Mouse (Mus musculus) thymus, adult 2 months (tissue): ENCODE data around the gene Gm20388. TPM values are rescaled to one million over a fixed set of nuclear protein-coding genes. Genes with fewer than 3 reads are reported as not detected.
A peak's percentile ranks its signal among the peaks of the same experiment; 100 is the strongest.

ENCODE experiments used
- DNase-seq: peaks from one replicate; pipeline ENCODE4 v3.0.0; 2021
- H3K27ac ChIP-seq: fragments of 200-500 bp; 2 replicates; pipeline ENCODE4 v1.5.1; 2012; ENCODE audit warnings: low read length, control low read depth; ENCODE audit not compliant: control insufficient read depth, insufficient read depth
- H3K27me3 ChIP-seq: fragments of 200-500 bp; 2 replicates; pipeline ENCODE4 v1.6.1; 2012; ENCODE audit warnings: mild to moderate bottlenecking, low read length, moderate library complexity, mixed read lengths; ENCODE audit not compliant: control insufficient read depth, insufficient read depth
- H3K36me3 ChIP-seq: fragments of 200-500 bp; 2 replicates; pipeline ENCODE4 v1.6.1; 2012; ENCODE audit warnings: mild to moderate bottlenecking, low read length, moderate library complexity; ENCODE audit not compliant: control insufficient read depth, insufficient read depth
- H3K4me1 ChIP-seq: fragments of 200-500 bp; replicated peaks from 2 replicates; pipeline ENCODE4 v1.6.1; 2012; ENCODE audit warnings: low read length; ENCODE audit not compliant: control insufficient read depth, insufficient read depth
- H3K4me3 ChIP-seq: fragments of 200-500 bp; 2 replicates; pipeline ENCODE4 v1.5.1; 2012; ENCODE audit warnings: mild to moderate bottlenecking, low read length, control low read depth, moderate library complexity; ENCODE audit not compliant: control insufficient read depth, insufficient read depth
- CTCF ChIP-seq: fragments of 200-500 bp; IDR thresholded peaks from 2 replicates; pipeline ENCODE4 v1.5.1; 2012; ENCODE audit warnings: mild to moderate bottlenecking, control low read depth, low read length, moderate library complexity, borderline replicate concordance; ENCODE audit not compliant: control insufficient read depth, poor library complexity, insufficient read depth; ENCODE audit errors: extremely low read depth
- POLR2A ChIP-seq: fragments of 200-500 bp; IDR thresholded peaks from 2 replicates; pipeline ENCODE4 v1.6.1; 2012; ENCODE audit warnings: mild to moderate bottlenecking, low read length, control low read depth, moderate library complexity; ENCODE audit not compliant: control insufficient read depth, poor library complexity, insufficient read depth; ENCODE audit errors: extremely low read depth
- WGBS: fragments of 180-500 bp; shearing (Covaris S2); methylation state at CpG from one replicate; pipeline ENCODE4 v1.1.7; 2018; 5-methylcytosine and 5-hydroxymethylcytosine counted together
- polyA plus RNA-seq: library from polyadenylated mRNA; depleted of rRNA; stranded (reverse); fragments of >200 nt; gene quantifications from 2 replicates; pipeline ENCODE4 v1.2.3, GENCODE M21; 2012

Gm20388 gene
- polyA plus RNA-seq, 1 experiment, result 103 TPM

GRCm38 (mm10) chr8:120506562-120506961, 595.9 kb downstream of the Gm20388 start:
- Histone ChIP-seq H3K36me3 (no peaks in the 10 kb centered on the region), H3K27me3 (no peaks in the 10 kb centered on the region), H3K27ac (peak overlapping the region; percentile 71), H3K4me1 (peaks cover 89% of the 10 kb centered on the region), H3K4me3 (no peak overlapping the region)
- peak; percentile 53 for DNase-seq
- TF ChIP-seq CTCF, result peak; percentile 63; the same call in 1 of the 2 replicates
- TF ChIP-seq POLR2A, result no peak
- WGBS, result 46% methylated on average over 2 of the region's 2 CpGs

GRCm38 (mm10) chr8:120507290-120507689, 596.6 kb downstream of the Gm20388 start:
- Histone ChIP-seq H3K4me1 (peaks cover 89% of the 10 kb centered on the region), H3K4me3 (no peak overlapping the region), H3K36me3 (no peaks in the 10 kb centered on the region), H3K27me3 (no peaks in the 10 kb centered on the region), H3K27ac (no peak overlapping the region)
- TF ChIP-seq POLR2A, result no peak
- TF ChIP-seq CTCF, result no peak
- no peak for DNase-seq
- 94% methylated on average over 9 of the region's 9 CpGs for WGBS

- no peak overlapping the region for H3K27ac ChIP-seq
- peaks cover 93% of the 10 kb centered on the region for H3K4me1 ChIP-seq
- no peaks in the 10 kb centered on the region for H3K27me3 ChIP-seq
- no peak for DNase-seq
- TF ChIP-seq CTCF (no peak), POLR2A (no peak)
- H3K4me3 ChIP-seq, result no peak overlapping the region
- WGBS, result 80% methylated on average over 21 of the region's 21 CpGs
- no peaks in the 10 kb centered on the region for H3K36me3 ChIP-seq
Observed at GRCm38 (mm10) chr8:120509136-120510034, 598.7 kb downstream of the Gm20388 start.

- WGBS, result 12% methylated on average over 6 of the region's 6 CpGs
- H3K36me3 ChIP-seq, result no peaks in the 10 kb centered on the region
- peaks cover 91% of the 10 kb centered on the region for H3K4me1 ChIP-seq
- H3K27me3 ChIP-seq, result no peaks in the 10 kb centered on the region
- no peak for DNase-seq
- no peak overlapping the region for H3K4me3 ChIP-seq
- no peak for TF ChIP-seq CTCF
- H3K27ac ChIP-seq, result no peak overlapping the region
Observed at GRCm38 (mm10) chr8:120510035-120510416, 599.4 kb downstream of the Gm20388 start.

GRCm38 (mm10) chr8:120510863-120511457, 600.3 kb downstream of the Gm20388 start:
- no peak overlapping the region for H3K27ac ChIP-seq

GRCm38 (mm10) chr8:120511737-120512136, 601.1 kb downstream of the Gm20388 start:
- Histone ChIP-seq H3K4me3 (no peak overlapping the region), H3K4me1 (peaks cover 83% of the 10 kb centered on the region), H3K36me3 (no peaks in the 10 kb centered on the region), H3K27me3 (no peaks in the 10 kb centered on the region), H3K27ac (no peak overlapping the region)
- WGBS, result 66% methylated on average over 8 of the region's 8 CpGs
- no peak for TF ChIP-seq CTCF
- TF ChIP-seq POLR2A, result no peak
- DNase-seq, result no peak

More at GRCm38 (mm10) chr8:120510863-120511457, 600.3 kb downstream of the Gm20388 start:
- whole genome bisulfite sequencing, result 78% methylated on average over 5 of the region's 5 CpGs
- Histone ChIP-seq H3K36me3 (no peaks in the 10 kb centered on the region), H3K27me3 (no peaks in the 10 kb centered on the region), H3K4me1 (peaks cover 91% of the 10 kb centered on the region), H3K4me3 (no peak overlapping the region)
- no peak for TF ChIP-seq CTCF
- no peak for TF ChIP-seq POLR2A
- no peak for DNase-seq
